Mouse (Mus musculus) urinary bladder, postnatal 36 days (tissue): ENCODE results near the gene Traf4.
A peak's percentile ranks its signal among the peaks of the same experiment; 100 is the strongest.
"Not testable (repeated sequence)": the region's sequence is repeated elsewhere in the genome, so short reads cannot be mapped to it uniquely, and the experiment has no call there.

Source experiments
- DNase-seq, 2 experiments: peaks; one replicate each; pipeline ENCODE4 v3.0.0; 2022; ENCODE audit warnings: low spot score in 2 of 2, mixed read lengths in 1 of 2

Traf4 gene

GRCm38 (mm10) chr11:78164924-78165760 lies at the start of gene Traf4:
Gene Traf4 (minus strand): TSS chr11:78165589.
- DNase-seq, result peak; percentile 76 to 80

GRCm38 (mm10) chr11:78213086-78213817 lies 47.9 kb upstream of the Traf4 start:
- DNase-seq, result no peak

GRCm38 (mm10) chr11:78211513-78211912 lies 46.1 kb upstream of the Traf4 start:
- DNase-seq, result no peak

GRCm38 (mm10) chr11:78210615-78211014 lies 45.2 kb upstream of the Traf4 start:
- DNase-seq, result no peak

GRCm38 (mm10) chr11:78209886-78210285 lies 44.5 kb upstream of the Traf4 start:
- DNase-seq, result no peak

GRCm38 (mm10) chr11:78207190-78207589 lies 41.8 kb upstream of the Traf4 start:
- DNase-seq, result no peak

GRCm38 (mm10) chr11:78205361-78206206 lies 40.2 kb upstream of the Traf4 start:
- DNase-seq, result no peak

GRCm38 (mm10) chr11:78204287-78204686 lies 38.9 kb upstream of the Traf4 start:
- DNase-seq, result no peak

GRCm38 (mm10) chr11:78202372-78202771 lies 37.0 kb upstream of the Traf4 start:
- no peak for DNase-seq

- no peak for DNase-seq
These were observed 29.9 kb upstream of the Traf4 start for GRCm38 (mm10) chr11:78195101-78195863.

GRCm38 (mm10) chr11:78194411-78195100 lies 29.2 kb upstream of the Traf4 start:
- peak; percentile 78 to 84 for DNase-seq

- no peak for DNase-seq
These were observed 27.7 kb upstream of the Traf4 start, which contains the start of gene Proca1 for GRCm38 (mm10) chr11:78193113-78193512. Gene Proca1 (plus strand): TSS chr11:78193392.

GRCm38 (mm10) chr11:78190041-78190440 lies 24.7 kb upstream of the Traf4 start:
- DNase-seq, result no peak

- peak; percentile 53 to 58 for DNase-seq
These were observed 24.0 kb upstream of the Traf4 start for GRCm38 (mm10) chr11:78189234-78190040.

GRCm38 (mm10) chr11:78188331-78189233 lies 23.2 kb upstream of the Traf4 start, which contains the start of gene Rab34:
Gene Rab34 (plus strand): TSS chr11:78188430.
- peak; percentile 58 to 75 for DNase-seq

GRCm38 (mm10) chr11:78184702-78185101 lies 19.3 kb upstream of the Traf4 start:
- DNase-seq, result not testable (repeated sequence)

GRCm38 (mm10) chr11:78183884-78184514 lies 18.6 kb upstream of the Traf4 start:
- no peak for DNase-seq
